Mouse (Mus musculus): ENCODE data around the gene Rapgef4. TPM values are rescaled to one million over a fixed set of nuclear protein-coding genes. Genes with fewer than 3 reads are reported as not detected.

The Rapgef4 gene
- polyA plus RNA-seq, 1 experiment from 2014 or later = 12.5 TPM

DNA sequence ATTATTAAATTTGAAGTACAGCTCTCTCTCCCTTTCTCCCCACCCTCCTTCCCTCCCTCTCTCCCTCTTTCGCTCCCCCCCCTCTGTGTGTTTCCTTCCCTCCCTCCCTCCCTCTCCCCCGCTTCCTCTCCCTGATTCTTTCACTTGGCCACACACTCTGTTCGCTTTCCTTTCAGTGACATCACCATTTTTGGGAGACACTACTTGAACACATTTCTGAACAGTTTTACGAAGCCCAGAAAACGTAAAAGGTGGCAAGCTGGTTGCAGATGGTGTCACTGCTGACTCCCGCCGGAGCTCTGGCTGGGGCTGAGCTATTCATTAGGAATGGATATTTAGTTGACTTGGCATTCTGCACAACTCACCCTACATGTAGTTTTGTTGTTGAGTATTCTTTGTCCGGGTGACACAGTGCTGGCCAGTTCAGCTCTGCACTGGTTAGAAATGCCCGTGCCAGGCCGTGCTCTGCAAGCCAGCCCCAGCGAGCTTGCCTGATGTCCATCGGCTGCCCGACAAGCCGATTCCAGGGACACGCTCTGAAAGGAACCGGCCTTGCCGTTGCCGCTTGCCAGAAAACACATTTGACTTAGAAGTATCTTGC lies 57.7 kb downstream of the Rapgef4 start:
- no peaks in the 10 kb centered on the region for H3K36me3 ChIP-seq
- H3K4me1 ChIP-seq (replicated peaks) = peaks cover 15% of the 10 kb centered on the region
- H3K27me3 ChIP-seq = peaks cover 11% of the 10 kb centered on the region
- peak overlapping the region; percentile 9; the same call in 1 of the 2 replicates for H3K4me2 ChIP-seq (replicated peaks)
- H3K27ac ChIP-seq = no peak overlapping the region
- 0 out of 2 replicates have a peak, but pooled peaks have one; percentile 14 for ATAC-seq
- no peak overlapping the region for H3K9ac ChIP-seq (replicated peaks)
- 67% methylated on average over 18 of the region's 18 CpGs for WGBS
- no peak overlapping the region for H3K4me3 ChIP-seq (replicated peaks)
- no peaks in the 10 kb centered on the region for H3K9me3 ChIP-seq

DNA sequence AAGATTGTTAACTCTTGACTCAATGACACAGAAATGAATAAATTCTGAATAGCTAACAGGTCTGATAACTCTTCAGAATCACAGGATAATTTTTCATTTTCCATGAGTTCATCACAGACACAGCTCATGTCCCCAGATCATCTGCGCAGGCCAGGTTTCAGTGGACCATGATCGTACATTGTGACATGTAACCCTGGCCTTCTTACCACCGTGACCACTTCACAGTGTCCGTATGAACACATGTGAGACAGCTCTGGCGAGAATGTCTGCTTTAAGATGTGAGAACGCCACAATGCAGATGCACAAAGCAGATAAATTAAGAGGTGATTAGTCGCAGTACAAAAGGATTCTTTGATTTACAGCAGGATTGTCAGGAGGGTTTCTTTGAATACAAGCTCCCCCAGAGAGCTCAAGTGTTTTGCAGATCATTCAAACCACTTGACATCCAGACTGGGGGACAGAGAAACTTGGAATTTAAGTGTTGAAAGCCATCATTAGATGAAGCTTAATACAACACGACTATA lies 58.5 kb downstream of the Rapgef4 start:
- no peak overlapping the region for H3K4me3 ChIP-seq (replicated peaks)
- 32% methylated on average over 8 of the region's 8 CpGs for WGBS
- no peak for ATAC-seq
- H3K27me3 ChIP-seq = peaks cover 11% of the 10 kb centered on the region
- no peak overlapping the region for H3K4me2 ChIP-seq (replicated peaks)
- peaks cover 15% of the 10 kb centered on the region for H3K4me1 ChIP-seq (replicated peaks)
- H3K27ac ChIP-seq = no peak overlapping the region
- no peaks in the 10 kb centered on the region for H3K36me3 ChIP-seq
- H3K9ac ChIP-seq (replicated peaks) = no peak overlapping the region
- H3K9me3 ChIP-seq = no peaks in the 10 kb centered on the region

GRCm38 (mm10) chr2:72041087-72041486 lies 60.0 kb downstream of the Rapgef4 start:
- 96% methylated on average over 6 of the region's 6 CpGs for WGBS
- ATAC-seq = no peak
- Histone ChIP-seq H3K4me1 (replicated peaks) (peaks cover 15% of the 10 kb centered on the region), H3K36me3 (no peaks in the 10 kb centered on the region), H3K4me2 (replicated peaks) (no peak overlapping the region), H3K4me3 (replicated peaks) (no peak overlapping the region), H3K27me3 (peaks cover 11% of the 10 kb centered on the region), H3K27ac (no peak overlapping the region), H3K9me3 (no peaks in the 10 kb centered on the region), H3K9ac (replicated peaks) (no peak overlapping the region)

DNA sequence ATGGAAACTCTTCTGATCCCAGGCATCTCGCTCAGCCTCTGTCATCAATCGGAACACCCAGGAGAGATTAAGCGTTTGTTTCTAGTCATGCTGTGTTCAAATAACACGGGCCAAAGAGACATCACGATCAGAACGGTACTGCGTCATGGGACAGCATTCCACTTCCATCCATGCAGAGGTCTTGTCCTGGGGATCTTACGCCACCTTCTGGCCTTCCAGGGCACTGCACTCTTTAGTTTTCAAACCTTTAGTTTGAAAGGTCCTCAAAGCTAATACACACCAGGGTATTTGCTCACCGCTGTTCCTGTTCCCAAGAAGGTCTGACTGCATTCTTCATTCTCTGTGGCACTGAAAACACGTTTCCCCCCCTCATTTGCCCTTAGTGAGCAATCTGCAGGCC lies 61.1 kb downstream of the Rapgef4 start:
- Histone ChIP-seq H3K4me3 (replicated peaks) (no peak overlapping the region), H3K4me1 (replicated peaks) (peaks cover 15% of the 10 kb centered on the region), H3K27me3 (peaks cover 7% of the 10 kb centered on the region; the same call in 1 of the 2 replicates), H3K9me3 (no peaks in the 10 kb centered on the region), H3K36me3 (no peaks in the 10 kb centered on the region), H3K27ac (no peak overlapping the region), H3K4me2 (replicated peaks) (no peak overlapping the region), H3K9ac (replicated peaks) (no peak overlapping the region)
- no peak for ATAC-seq
- WGBS = 87% methylated on average over 10 of the region's 10 CpGs

DNA sequence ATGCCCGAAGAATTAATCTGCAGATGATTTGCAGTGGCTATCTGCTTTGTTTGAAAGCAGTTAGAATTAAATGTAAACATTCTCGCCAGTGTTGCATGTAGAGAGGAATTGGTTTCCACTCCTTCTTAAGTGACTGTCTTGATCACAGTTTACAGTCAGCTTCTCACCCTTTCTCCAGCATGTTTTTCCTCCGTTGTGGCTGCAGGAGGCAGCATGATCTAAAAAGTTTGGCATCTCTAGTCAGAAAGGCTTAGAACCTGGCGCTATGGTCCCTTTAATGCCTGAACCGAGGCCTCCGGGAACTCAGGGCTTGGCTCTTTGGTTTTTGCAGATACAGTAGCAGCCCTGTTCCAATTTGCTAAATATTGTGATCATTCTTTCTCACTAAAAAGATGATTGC lies 63.2 kb downstream of the Rapgef4 start:
- no peak for ATAC-seq

GRCm38 (mm10) chr2:72045024-72045423 lies 64.0 kb downstream of the Rapgef4 start:
- Histone ChIP-seq H3K27ac (no peak overlapping the region), H3K9me3 (no peaks in the 10 kb centered on the region), H3K4me1 (replicated peaks) (no peaks in the 10 kb centered on the region; the same call in 1 of the 2 replicates), H3K27me3 (peaks cover 7% of the 10 kb centered on the region; the same call in 1 of the 2 replicates), H3K4me3 (replicated peaks) (no peak overlapping the region), H3K36me3 (no peaks in the 10 kb centered on the region), H3K4me2 (replicated peaks) (no peak overlapping the region), H3K9ac (replicated peaks) (no peak overlapping the region)
- no peak for ATAC-seq
- 74% methylated on average over 8 of the region's 8 CpGs for WGBS

More for the DNA sequence above, 63.2 kb downstream of the Rapgef4 start:
- no peak overlapping the region for H3K4me2 ChIP-seq (replicated peaks)
- H3K27me3 ChIP-seq = peaks cover 7% of the 10 kb centered on the region; the same call in 1 of the 2 replicates
- peaks cover 6% of the 10 kb centered on the region for H3K4me1 ChIP-seq (replicated peaks)
- H3K9ac ChIP-seq (replicated peaks) = no peak overlapping the region
- WGBS = 61% methylated on average over 6 of the region's 6 CpGs
- H3K27ac ChIP-seq = no peak overlapping the region
- no peaks in the 10 kb centered on the region for H3K9me3 ChIP-seq
- H3K36me3 ChIP-seq = no peaks in the 10 kb centered on the region
- H3K4me3 ChIP-seq (replicated peaks) = no peak overlapping the region

DNA sequence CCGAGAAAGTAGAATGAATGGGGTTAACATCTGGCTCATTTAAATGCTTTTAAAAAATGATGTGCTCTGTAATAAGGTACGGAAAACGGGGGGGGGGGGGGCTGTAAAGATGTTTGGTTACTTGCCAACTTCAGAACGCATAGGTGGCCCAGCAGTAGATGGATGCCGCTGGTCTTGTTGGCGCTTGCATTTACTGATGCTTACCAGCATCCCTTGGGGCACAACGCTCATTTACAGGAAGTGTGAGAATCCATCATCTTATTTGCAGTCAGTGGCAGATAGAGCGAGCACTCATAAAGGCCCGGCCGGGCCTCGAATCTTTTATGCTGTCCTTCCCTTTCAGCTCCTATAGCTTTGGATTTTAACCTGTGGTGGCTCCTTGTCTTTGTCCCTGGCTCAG lies 64.6 kb downstream of the Rapgef4 start:
- no peak for ATAC-seq
- peaks cover 5% of the 10 kb centered on the region; the same call in 1 of the 2 replicates for H3K27me3 ChIP-seq
- H3K9me3 ChIP-seq = no peaks in the 10 kb centered on the region
- H3K9ac ChIP-seq (replicated peaks) = no peak overlapping the region
- peaks cover 2% of the 10 kb centered on the region; the same call in 1 of the 2 replicates for H3K4me1 ChIP-seq (replicated peaks)
- no peak overlapping the region for H3K4me2 ChIP-seq (replicated peaks)
- 72% methylated on average over 11 of the region's 11 CpGs for WGBS
- H3K27ac ChIP-seq = no peak overlapping the region
- no peak overlapping the region for H3K4me3 ChIP-seq (replicated peaks)
- no peaks in the 10 kb centered on the region for H3K36me3 ChIP-seq

- Histone ChIP-seq H3K27ac (no peak overlapping the region), H3K4me2 (replicated peaks) (no peak overlapping the region), H3K4me3 (replicated peaks) (no peak overlapping the region), H3K36me3 (no peaks in the 10 kb centered on the region), H3K4me1 (replicated peaks) (peaks cover 9% of the 10 kb centered on the region; the same call in 1 of the 2 replicates), H3K9me3 (no peaks in the 10 kb centered on the region), H3K27me3 (peaks cover 2% of the 10 kb centered on the region; the same call in 1 of the 2 replicates), H3K9ac (replicated peaks) (no peak overlapping the region)
- 33% methylated on average over 7 of the region's 7 CpGs for WGBS
- ATAC-seq = 0 out of 2 replicates have a peak, but pooled peaks have one; percentile 45
These were observed 69.4 kb downstream of the Rapgef4 start for GRCm38 (mm10) chr2:72050451-72050850.

DNA sequence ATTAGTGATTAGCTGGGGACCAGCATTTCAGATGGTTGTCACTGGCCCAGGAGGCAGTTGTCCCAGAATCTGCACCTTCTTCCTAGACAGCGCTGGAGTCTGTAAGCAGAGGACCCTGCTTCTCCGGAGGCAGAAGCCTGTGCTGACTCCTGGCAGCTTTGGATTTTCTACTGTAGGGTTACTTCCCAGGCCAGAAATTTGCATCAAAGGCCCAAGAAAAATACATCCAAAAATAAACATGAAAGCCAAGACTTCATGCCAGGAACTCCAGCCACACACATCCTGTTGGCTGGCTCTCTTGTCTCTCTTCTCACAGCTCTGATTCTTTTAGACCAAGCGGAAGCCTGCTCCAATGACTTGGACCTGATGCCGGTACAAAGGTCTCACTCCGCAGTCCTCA lies 73.2 kb downstream of the Rapgef4 start:
- 85% methylated on average over 5 of the region's 5 CpGs for WGBS
- peaks cover 9% of the 10 kb centered on the region; the same call in 1 of the 2 replicates for H3K4me1 ChIP-seq (replicated peaks)
- H3K9me3 ChIP-seq = no peaks in the 10 kb centered on the region
- no peak overlapping the region for H3K9ac ChIP-seq (replicated peaks)
- peaks cover 2% of the 10 kb centered on the region; the same call in 1 of the 2 replicates for H3K27me3 ChIP-seq
- H3K36me3 ChIP-seq = no peaks in the 10 kb centered on the region
- H3K4me3 ChIP-seq (replicated peaks) = no peak overlapping the region
- H3K27ac ChIP-seq = no peak overlapping the region
- no peak overlapping the region for H3K4me2 ChIP-seq (replicated peaks)
- no peak for ATAC-seq

DNA sequence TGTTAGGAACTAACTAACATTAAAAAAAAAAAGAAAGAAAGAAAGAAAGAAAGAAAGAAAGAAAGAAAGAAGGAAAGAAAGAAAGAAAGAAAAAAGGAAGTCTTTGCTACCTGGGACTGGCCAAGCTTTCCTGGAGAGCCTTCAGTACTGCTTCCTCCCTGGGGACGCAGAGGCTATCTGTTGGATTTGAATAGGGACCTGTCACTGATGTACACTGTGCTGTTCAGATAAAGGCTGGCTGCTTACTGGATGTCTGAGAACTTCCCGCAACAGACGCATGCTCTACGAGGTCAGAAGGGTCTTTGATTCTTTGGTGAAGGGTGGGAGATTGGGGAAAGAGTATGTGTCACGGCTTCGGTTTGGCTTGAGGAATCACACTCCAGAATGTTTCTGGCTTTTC lies 73.7 kb downstream of the Rapgef4 start:
- peaks cover 9% of the 10 kb centered on the region; the same call in 1 of the 2 replicates for H3K4me1 ChIP-seq (replicated peaks)
- H3K27me3 ChIP-seq = peaks cover 2% of the 10 kb centered on the region; the same call in 1 of the 2 replicates
- no peak for ATAC-seq
- no peak overlapping the region for H3K9ac ChIP-seq (replicated peaks)
- H3K27ac ChIP-seq = 0 out of 2 replicates have a peak overlapping the region, but pooled peaks have one; percentile 19
- H3K9me3 ChIP-seq = no peaks in the 10 kb centered on the region
- WGBS = 80% methylated on average over 6 of the region's 6 CpGs
- H3K4me3 ChIP-seq (replicated peaks) = no peak overlapping the region
- H3K36me3 ChIP-seq = no peaks in the 10 kb centered on the region
- no peak overlapping the region for H3K4me2 ChIP-seq (replicated peaks)

- H3K27me3 ChIP-seq = peaks cover 2% of the 10 kb centered on the region; the same call in 1 of the 2 replicates
- 0 out of 2 replicates have a peak, but pooled peaks have one; percentile 30 for ATAC-seq
- H3K4me3 ChIP-seq (replicated peaks) = no peak overlapping the region
- H3K9me3 ChIP-seq = no peaks in the 10 kb centered on the region
- 74% methylated on average over 5 of the region's 5 CpGs for WGBS
- H3K27ac ChIP-seq = no peak overlapping the region
- H3K36me3 ChIP-seq = no peaks in the 10 kb centered on the region
- H3K4me2 ChIP-seq (replicated peaks) = peak overlapping the region; percentile 6; the same call in 1 of the 2 replicates
- peaks cover 9% of the 10 kb centered on the region; the same call in 1 of the 2 replicates for H3K4me1 ChIP-seq (replicated peaks)
- no peak overlapping the region for H3K9ac ChIP-seq (replicated peaks)
These were observed 74.4 kb downstream of the Rapgef4 start for GRCm38 (mm10) chr2:72055476-72055875.

DNA sequence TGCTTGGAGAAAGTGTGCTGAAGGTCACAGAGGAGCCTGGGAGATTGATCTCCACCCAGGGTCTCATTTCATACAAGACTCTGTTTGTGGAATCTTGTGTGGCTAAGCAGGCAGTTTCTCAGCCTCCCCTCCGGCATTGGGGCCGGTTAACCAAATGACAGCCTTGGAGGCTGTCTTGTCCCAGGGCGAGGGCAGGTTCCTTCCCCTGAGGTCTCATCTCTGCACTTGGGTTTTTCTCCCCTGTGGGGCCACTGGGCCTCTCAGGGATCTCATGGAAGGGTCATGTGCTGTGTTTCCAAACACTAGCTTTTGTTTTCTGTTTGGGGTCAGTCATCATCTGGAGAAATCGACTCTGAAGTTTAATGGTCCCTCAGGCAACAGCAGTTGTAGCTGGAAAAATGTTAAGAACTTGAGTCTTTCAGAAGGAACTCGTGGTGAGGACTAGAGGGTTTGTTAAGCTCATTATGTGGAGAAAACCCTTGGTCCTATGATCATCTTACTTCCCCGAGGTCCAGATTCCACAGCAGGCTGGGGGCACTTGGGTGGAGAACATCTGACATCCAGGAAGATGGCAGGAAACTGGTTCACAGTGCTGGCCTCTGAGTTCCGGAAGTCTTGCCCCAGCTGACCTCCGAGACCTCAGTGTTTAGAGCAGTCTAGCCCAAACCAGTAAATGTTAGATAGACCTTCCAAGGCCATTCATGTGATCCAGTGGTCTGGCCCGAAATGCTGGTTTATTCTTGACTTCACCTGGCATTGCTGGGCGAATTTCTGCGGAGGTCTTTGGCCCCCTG lies 75.2 kb downstream of the Rapgef4 start:
- 0 out of 2 replicates have a peak, but pooled peaks cover under 1% of the 10 kb centered on the region for H3K4me1 ChIP-seq (replicated peaks)
- no peaks in the 10 kb centered on the region for H3K36me3 ChIP-seq
- H3K27ac ChIP-seq = no peak overlapping the region
- H3K27me3 ChIP-seq = peaks cover 2% of the 10 kb centered on the region; the same call in 1 of the 2 replicates
- no peak overlapping the region for H3K9ac ChIP-seq (replicated peaks)
- ATAC-seq = no peak
- H3K9me3 ChIP-seq = no peaks in the 10 kb centered on the region
- no peak overlapping the region; the same call in 1 of the 2 replicates for H3K4me2 ChIP-seq (replicated peaks)
- 59% methylated on average over 11 of the region's 11 CpGs for WGBS
- H3K4me3 ChIP-seq (replicated peaks) = no peak overlapping the region
